Mouse (Mus musculus): ENCODE data around the gene Slc38a4. TPM values are rescaled to one million over a fixed set of nuclear protein-coding genes. Genes with fewer than 3 reads are reported as not detected.

The Slc38a4 gene
- polyA plus RNA-seq, 1 experiment from 2014 or later, result 28.6 TPM

DNA sequence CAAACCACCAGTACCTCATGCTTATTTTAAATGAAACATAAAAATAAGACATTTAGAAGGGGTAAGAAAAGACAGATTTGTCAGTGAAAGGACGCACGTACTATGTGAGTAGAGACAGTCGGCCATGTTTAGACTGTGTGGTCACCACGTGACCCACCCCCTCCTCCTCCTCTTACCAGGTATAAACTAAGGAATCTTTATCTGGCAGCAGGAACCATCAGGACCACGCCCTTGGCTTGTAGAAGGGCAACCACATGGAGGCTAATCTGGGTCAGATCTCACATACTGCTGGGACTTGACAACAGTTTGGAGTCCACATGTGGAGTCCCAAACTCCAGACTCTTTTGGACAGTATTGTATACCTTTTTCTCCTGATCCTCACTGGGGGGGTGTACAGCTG is 7.5 kb downstream of the Slc38a4 start:
- Histone ChIP-seq H3K4me3 (no peak overlapping the region), H3K9me3 (no peaks in the 10 kb centered on the region), H3K27ac (no peak overlapping the region), H3K27me3 (ENCODE audit: insufficient read depth, poor library complexity, severe bottlenecking) (no peaks in the 10 kb centered on the region), H3K4me1 (replicated peaks) (peaks cover 14% of the 10 kb centered on the region), H3K36me3 (no peaks in the 10 kb centered on the region)
- 85% methylated on average over 5 of the region's 5 CpGs for WGBS
- DNase-seq (ENCODE audit: low spot score), result no peak

- Histone ChIP-seq H3K27ac (no peak overlapping the region), H3K36me3 (no peaks in the 10 kb centered on the region), H3K9me3 (no peaks in the 10 kb centered on the region), H3K4me1 (replicated peaks) (peaks cover under 1% of the 10 kb centered on the region; the same call in 1 of the 2 replicates), H3K4me3 (no peak overlapping the region), H3K27me3 (ENCODE audit: insufficient read depth, poor library complexity, severe bottlenecking) (no peaks in the 10 kb centered on the region)
- DNase-seq (ENCODE audit: low spot score), result no peak
- WGBS, result 92% methylated on average over 13 of the region's 13 CpGs
Measured at GRCm38 (mm10) chr15:97043921-97044320, 11.8 kb downstream of the Slc38a4 start.

DNA sequence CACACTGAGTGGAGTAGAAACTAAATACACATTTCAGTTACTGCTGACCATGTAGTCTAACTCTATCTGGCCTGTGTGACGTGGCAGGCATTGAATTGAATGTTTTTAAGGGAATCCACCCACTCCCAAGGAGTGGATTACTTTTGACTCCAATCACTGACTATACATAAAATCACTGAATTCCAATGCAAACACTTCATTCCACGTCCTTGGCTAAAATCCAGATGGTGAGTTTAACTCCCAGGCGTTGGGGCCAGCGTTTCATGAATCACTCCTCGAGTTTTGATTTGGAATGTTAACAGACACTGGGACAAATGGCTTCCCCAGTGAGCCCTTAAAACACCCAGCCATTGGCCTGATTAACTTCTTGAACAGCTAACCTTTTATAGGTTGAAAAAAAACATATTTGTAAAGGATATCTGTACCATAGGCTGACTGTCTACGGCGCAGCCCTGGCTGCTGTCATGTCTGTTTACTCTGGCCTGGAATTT is 13.7 kb downstream of the Slc38a4 start:
- Histone ChIP-seq H3K27me3 (ENCODE audit: insufficient read depth, poor library complexity, severe bottlenecking) (no peaks in the 10 kb centered on the region), H3K36me3 (no peaks in the 10 kb centered on the region), H3K9me3 (no peaks in the 10 kb centered on the region), H3K4me1 (replicated peaks) (no peaks in the 10 kb centered on the region), H3K4me3 (no peak overlapping the region), H3K27ac (no peak overlapping the region)
- DNase-seq (ENCODE audit: low spot score), result no peak
- WGBS, result 87% methylated on average over 7 of the region's 7 CpGs

- Histone ChIP-seq H3K36me3 (no peaks in the 10 kb centered on the region), H3K9me3 (no peaks in the 10 kb centered on the region), H3K27me3 (ENCODE audit: insufficient read depth, poor library complexity, severe bottlenecking) (no peaks in the 10 kb centered on the region), H3K4me1 (replicated peaks) (no peaks in the 10 kb centered on the region), H3K4me3 (no peak overlapping the region), H3K27ac (no peak overlapping the region)
- DNase-seq (ENCODE audit: low spot score), result no peak
- 94% methylated on average over 9 of the region's 9 CpGs for WGBS
Measured at GRCm38 (mm10) chr15:97041182-97041581, 14.6 kb downstream of the Slc38a4 start.

DNA sequence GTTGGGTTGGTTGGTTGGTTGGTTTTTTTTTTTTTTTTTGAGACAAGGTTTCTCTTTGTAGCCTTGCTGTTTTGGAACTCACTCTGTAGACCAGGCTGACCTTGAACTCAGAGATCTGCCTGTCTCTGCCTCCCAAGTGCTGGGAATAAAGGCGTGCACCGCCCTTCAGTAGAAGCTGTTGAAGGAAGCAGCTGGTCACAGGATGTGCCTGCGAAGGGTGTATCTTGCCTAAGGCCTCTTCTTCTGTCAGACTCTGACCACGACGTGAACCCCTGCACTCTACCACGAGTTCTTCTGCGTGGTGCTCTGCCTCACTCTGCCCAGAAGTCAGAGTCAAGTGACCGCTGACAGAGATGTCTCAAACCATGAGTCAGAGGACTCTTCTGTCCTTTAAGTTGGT is 18.0 kb downstream of the Slc38a4 start:
- 91% methylated on average over 8 of the region's 8 CpGs for WGBS
- H3K27ac ChIP-seq, result no peak overlapping the region
- no peaks in the 10 kb centered on the region for H3K36me3 ChIP-seq
- peaks cover 6% of the 10 kb centered on the region for H3K4me1 ChIP-seq (replicated peaks)
- no peaks in the 10 kb centered on the region for H3K27me3 ChIP-seq (ENCODE audit: insufficient read depth, poor library complexity, severe bottlenecking)
- no peaks in the 10 kb centered on the region for H3K9me3 ChIP-seq
- DNase-seq (ENCODE audit: low spot score), result no peak
- H3K4me3 ChIP-seq, result no peak overlapping the region

DNA sequence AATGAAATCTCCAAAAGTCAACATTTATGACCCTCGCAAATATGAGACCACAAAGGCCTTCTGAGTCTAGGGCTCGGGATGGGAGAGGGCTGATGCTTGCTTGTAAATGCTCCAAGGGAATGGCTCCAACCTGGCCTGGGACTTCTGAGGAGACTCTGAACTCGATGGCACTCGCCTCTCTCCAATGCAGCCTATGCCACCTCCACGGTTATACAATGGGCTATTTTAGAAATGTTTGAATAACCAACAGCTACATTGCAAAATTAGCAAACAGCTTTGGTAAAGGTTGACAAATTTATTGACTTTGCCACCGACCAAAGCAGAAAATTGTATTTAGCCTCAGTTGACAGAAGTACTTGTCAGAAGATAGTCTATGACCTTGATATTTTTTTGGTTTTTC is 19.9 kb downstream of the Slc38a4 start:
- Histone ChIP-seq H3K4me3 (no peak overlapping the region), H3K27me3 (ENCODE audit: insufficient read depth, poor library complexity, severe bottlenecking) (no peaks in the 10 kb centered on the region), H3K9me3 (no peaks in the 10 kb centered on the region), H3K27ac (no peak overlapping the region), H3K4me1 (replicated peaks) (peaks cover 6% of the 10 kb centered on the region), H3K36me3 (no peaks in the 10 kb centered on the region)
- 91% methylated on average over 6 of the region's 6 CpGs for WGBS
- DNase-seq (ENCODE audit: low spot score), result no peak

- Histone ChIP-seq H3K9me3 (no peaks in the 10 kb centered on the region), H3K4me3 (no peak overlapping the region), H3K36me3 (no peaks in the 10 kb centered on the region), H3K27me3 (ENCODE audit: insufficient read depth, poor library complexity, severe bottlenecking) (no peaks in the 10 kb centered on the region), H3K4me1 (replicated peaks) (peaks cover 6% of the 10 kb centered on the region), H3K27ac (peak overlapping the region; percentile 56)
- DNase-seq (ENCODE audit: low spot score), result peak; percentile 66
- 35% methylated on average over 9 of the region's 9 CpGs for WGBS
Measured at GRCm38 (mm10) chr15:97033485-97033991, 22.2 kb downstream of the Slc38a4 start.

- no peak for DNase-seq (ENCODE audit: low spot score)
- Histone ChIP-seq H3K4me1 (replicated peaks) (peaks cover 6% of the 10 kb centered on the region), H3K27ac (no peak overlapping the region), H3K4me3 (no peak overlapping the region), H3K9me3 (no peaks in the 10 kb centered on the region), H3K36me3 (no peaks in the 10 kb centered on the region), H3K27me3 (ENCODE audit: insufficient read depth, poor library complexity, severe bottlenecking) (no peaks in the 10 kb centered on the region)
- 96% methylated on average over 5 of the region's 5 CpGs for WGBS
Measured at GRCm38 (mm10) chr15:97031886-97032285, 23.9 kb downstream of the Slc38a4 start.

DNA sequence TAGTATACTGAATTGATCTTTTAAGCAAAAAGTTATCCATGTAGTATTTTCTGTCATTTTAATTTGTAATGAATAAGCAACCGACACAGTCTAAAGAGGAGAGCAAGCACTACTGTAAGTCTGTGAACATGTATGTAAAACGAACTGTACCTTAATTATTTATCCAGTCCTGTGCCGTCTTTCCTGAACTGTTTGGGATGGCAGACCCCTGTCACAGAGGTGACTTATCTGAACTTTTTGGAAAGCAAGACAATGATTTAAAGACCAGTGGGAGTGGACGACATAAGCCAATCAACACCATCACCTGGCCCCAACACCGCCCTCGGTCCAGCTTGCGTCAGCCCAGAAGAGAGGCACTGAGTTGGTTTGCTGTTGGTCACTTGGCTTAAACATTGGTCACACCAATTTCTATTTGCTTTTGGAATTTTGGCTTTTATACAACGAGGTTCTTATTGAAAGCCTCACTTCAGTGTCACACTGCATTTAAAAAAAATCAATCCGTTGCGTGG is 24.7 kb downstream of the Slc38a4 start:
- DNase-seq (ENCODE audit: low spot score), result no peak
- Histone ChIP-seq H3K36me3 (no peaks in the 10 kb centered on the region), H3K4me1 (replicated peaks) (peaks cover 6% of the 10 kb centered on the region), H3K27ac (no peak overlapping the region), H3K4me3 (no peak overlapping the region), H3K9me3 (no peaks in the 10 kb centered on the region), H3K27me3 (ENCODE audit: insufficient read depth, poor library complexity, severe bottlenecking) (no peaks in the 10 kb centered on the region)
- 94% methylated on average over 10 of the region's 10 CpGs for WGBS

DNA sequence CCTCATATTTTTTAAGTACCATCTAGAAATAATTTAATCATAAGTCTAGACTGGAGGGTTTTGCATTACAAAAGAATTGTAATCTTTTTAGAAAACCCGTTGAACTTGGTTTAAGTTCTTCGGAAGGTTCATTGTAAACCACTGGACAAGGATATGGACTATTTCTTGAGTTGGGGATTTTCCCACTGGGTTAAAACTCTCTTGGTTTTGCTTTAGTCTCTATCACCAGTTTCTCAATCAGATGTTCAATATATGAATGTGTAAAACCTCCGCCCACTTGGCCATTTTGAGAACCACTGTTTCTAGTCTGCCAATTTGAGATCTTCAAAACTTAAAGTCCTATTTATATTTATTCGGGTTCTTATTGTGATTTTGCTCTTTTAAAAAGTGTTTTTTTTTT is 25.6 kb downstream of the Slc38a4 start:
- DNase-seq (ENCODE audit: low spot score), result no peak
- Histone ChIP-seq H3K36me3 (no peaks in the 10 kb centered on the region), H3K4me1 (replicated peaks) (peaks cover 6% of the 10 kb centered on the region), H3K27me3 (ENCODE audit: insufficient read depth, poor library complexity, severe bottlenecking) (no peaks in the 10 kb centered on the region), H3K9me3 (no peaks in the 10 kb centered on the region), H3K27ac (no peak overlapping the region), H3K4me3 (no peak overlapping the region)
- 93% methylated on average over 4 of the region's 4 CpGs for WGBS

- Histone ChIP-seq H3K36me3 (no peaks in the 10 kb centered on the region), H3K9me3 (no peaks in the 10 kb centered on the region), H3K27ac (no peak overlapping the region), H3K4me1 (replicated peaks) (peaks cover 6% of the 10 kb centered on the region), H3K4me3 (no peak overlapping the region), H3K27me3 (ENCODE audit: insufficient read depth, poor library complexity, severe bottlenecking) (no peaks in the 10 kb centered on the region)
- no peak for DNase-seq (ENCODE audit: low spot score)
- WGBS, result 86% methylated on average over 9 of the region's 9 CpGs
Measured at GRCm38 (mm10) chr15:97029064-97029791, 26.5 kb downstream of the Slc38a4 start.

- Histone ChIP-seq H3K27me3 (ENCODE audit: insufficient read depth, poor library complexity, severe bottlenecking) (no peaks in the 10 kb centered on the region), H3K36me3 (no peaks in the 10 kb centered on the region), H3K9me3 (no peaks in the 10 kb centered on the region), H3K27ac (no peak overlapping the region), H3K4me1 (replicated peaks) (peaks cover 4% of the 10 kb centered on the region), H3K4me3 (no peak overlapping the region)
- WGBS, result 81% methylated on average over 11 of the region's 11 CpGs
- no peak for DNase-seq (ENCODE audit: low spot score)
Measured at GRCm38 (mm10) chr15:97028651-97029050, 27.1 kb downstream of the Slc38a4 start.

DNA sequence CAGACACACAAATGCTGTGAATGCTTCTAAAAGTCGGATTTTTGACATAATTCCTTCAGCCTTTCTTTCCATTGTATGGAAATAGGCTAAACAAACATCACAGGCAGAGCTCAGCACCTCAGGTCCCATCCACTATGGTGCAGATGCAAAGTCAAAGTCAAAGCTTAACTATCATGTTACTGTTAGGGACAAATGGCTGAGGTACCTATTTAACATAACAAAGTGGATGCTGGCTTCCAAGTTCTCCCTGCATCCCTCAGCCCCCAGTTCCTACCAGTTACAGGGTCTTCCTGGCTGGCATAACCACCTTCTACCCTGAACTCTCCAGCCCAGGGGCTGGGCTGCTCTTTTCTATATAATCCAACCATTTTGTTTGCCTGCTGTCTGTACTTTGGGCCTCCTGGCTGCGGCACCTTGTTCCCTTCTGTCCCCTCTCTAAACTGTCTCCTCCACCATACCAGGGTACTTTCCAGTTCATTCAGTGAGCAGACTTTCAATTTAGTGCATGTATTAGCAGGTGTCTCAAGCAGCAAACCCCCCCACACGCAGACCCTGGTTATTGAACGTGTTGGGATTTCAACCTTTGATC is 27.6 kb downstream of the Slc38a4 start:
- no peaks in the 10 kb centered on the region for H3K27me3 ChIP-seq (ENCODE audit: insufficient read depth, poor library complexity, severe bottlenecking)
- no peaks in the 10 kb centered on the region for H3K4me1 ChIP-seq (replicated peaks)
- no peak overlapping the region for H3K27ac ChIP-seq
- no peak overlapping the region for H3K4me3 ChIP-seq
- 55% methylated on average over 4 of the region's 4 CpGs for WGBS
- DNase-seq (ENCODE audit: low spot score), result no peak
- H3K36me3 ChIP-seq, result no peaks in the 10 kb centered on the region
- H3K9me3 ChIP-seq, result no peaks in the 10 kb centered on the region
